Mouse (Mus musculus) T-helper 1 cell (primary cell): ENCODE results near the gene Cyp2w1.

ENCODE experiments used
- in situ Hi-C: fragments of 300-600 bp; cut with MboI, MseI; formaldehyde crosslinking; loops from one replicate; pipeline ENCODE4 v1.15.1; 2025; ENCODE audit warnings: high pct_unique_total_duplicates

The Cyp2w1 gene

DNA sequence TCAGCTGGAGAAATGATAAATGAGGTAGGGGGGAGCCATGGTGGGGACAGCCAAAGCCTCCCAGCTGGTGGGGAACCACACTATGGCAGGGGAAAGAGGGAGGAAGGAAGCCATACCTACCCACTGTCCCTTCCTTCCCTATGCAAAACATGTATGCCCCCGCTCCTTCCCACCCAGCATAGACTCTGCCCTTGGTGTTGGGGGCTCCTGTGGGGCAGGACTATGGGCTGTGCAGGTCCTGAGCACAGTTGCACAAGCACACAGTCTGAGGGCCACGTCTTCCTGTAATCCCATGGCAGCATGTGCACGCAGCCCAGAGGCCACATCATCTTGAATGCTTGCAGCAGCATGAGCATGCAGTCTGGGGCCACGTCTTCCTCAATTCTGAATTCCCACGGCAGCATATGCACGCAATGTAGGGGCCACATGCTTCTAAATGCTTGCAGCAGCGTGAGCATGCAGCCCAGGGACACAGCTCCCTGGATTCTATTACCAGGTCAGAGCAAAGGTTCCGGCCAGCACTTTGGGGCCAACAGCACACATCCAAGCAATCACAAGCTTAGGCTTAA lies 51.4 kb downstream of the Cyp2w1 start:
- in situ Hi-C loops: loop anchor here (5.0 kb wide), 1 partner anchor 41 kb away; no protein-coding TSS in a partner anchor

DNA sequence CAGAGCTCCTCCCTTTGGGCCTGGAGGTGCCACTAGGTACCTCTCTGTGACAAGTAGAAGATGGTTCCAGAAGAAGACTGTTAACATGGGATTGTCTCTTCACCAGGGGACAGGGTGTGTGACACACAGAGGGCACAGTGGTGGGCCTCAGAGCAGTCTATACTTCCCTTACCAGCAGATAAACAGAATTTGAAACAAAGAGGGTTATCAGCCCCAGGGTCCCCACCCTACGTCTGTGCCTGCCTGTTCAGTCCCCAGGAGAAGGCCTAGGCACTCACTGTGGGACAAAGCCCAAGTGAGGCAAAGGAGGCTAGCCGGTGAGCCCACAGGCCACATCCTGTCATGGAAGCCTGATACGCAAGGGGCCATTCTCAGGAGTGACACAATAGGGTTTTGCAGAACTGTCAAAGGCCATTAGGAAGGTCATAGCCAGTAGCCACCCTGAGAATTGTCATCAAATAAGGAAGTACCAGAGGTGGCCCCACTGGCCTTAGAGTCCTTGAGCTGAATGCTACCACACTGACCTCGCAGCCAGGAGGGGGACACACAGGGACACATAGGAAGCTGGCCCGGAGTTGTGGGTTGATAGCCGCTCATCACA lies 52.5 kb downstream of the Cyp2w1 start, which contains the start of gene C130050O18Rik:
TSS of gene C130050O18Rik (plus strand) at position 480 of the 601 bp plus-strand sequence.
- in situ Hi-C loops: loop anchor here (5.0 kb wide), 1 partner anchor 43 kb away; no protein-coding TSS in a partner anchor

DNA sequence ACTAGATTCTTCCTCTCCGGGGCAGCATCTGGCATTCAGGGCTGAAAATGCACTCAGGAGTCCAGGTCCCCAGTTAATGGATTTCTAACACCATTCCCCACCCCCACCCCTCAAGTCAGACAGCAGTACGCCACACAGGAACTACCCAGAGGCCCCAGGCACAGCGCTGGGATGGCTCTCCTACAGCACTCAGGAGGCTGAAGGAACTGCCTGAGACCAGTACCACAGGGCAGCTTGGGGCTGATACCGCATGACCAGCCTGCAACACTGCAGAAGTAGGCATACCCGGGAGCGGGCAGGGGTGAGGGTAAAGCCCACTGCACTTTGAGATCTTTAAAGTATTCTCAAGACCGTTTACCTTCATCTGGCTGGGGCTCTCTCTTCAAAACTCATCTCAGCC lies 53.1 kb downstream of the Cyp2w1 start:
- in situ Hi-C loops: no loop called here

DNA sequence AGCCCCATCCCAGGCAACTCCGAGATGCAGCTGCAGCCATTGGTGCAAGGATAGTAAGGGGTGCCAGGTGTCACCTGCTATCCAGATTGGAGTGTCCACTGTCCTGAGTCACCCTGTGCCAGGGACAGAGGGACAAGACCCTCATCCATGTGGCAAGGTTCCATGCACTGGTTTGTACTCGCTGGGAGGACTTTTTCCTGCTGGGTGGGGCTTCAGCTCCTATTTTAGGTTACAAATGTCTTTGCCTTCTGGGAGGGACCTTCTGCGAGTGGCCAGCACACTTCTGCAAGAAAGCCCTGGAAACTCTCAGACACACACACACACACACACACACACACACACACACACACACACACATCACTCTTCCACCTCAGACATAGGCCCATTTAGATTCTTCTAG lies 53.5 kb downstream of the Cyp2w1 start:
- in situ Hi-C loops: no loop called here
